Mouse (Mus musculus): ENCODE measurements at regions not wholly inside any gene's neighbourhood (a gene's known extent, or its start where the extent isn't known, plus 50 kb on each side); places are given as distances from the start of the nearest gene placed in this dataset.

DNA sequence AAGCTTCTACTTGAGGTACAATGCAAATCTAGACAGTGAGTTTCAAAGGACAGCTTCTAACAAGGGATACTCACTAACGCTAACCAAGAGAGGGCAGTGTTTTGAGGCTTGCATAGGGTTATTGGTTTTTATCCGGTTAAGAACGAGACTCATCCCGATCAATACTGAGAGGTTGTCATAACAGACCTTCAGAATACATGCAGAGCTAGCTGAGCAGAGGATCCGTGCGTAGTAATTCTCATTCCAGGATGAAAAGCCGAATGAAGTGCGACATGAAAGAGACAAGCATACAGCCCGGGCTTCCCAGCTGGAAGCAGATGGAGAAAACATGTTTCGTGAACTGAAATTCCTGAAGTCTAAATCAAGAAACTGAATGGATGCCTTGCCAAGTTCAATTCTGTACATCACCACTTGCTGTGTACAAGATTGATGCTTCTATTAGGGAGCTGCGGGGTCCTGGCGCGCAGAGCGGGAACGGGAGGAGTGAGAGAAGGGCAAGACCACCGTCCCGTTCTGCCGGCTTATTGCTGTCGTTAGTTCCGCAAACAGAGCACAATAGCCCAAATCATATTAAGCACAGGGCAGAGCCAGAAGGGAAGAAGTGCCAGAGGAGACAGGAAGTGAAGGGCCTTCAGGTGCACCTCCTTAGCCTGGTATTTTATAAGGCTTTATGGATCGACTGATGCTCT, 65.4 kb upstream of the Tes start:
- no peak overlapping the region for H3K9ac ChIP-seq (ENCODE audit: low read depth, low read length)
- H3K4me2 ChIP-seq (replicated peaks; ENCODE audit: low read depth) = peak overlapping the region; percentile 39
- H3K27ac ChIP-seq (ENCODE audit: low read depth, low read length) = no peak overlapping the region
- H3K27me3 ChIP-seq (replicated peaks; ENCODE audit: control insufficient read depth, insufficient read depth, low read length) = no peaks in the 10 kb centered on the region; the same call in 1 of the 2 replicates
- WGBS = 61% methylated on average over 21 of the region's 21 CpGs
- H3K4me3 ChIP-seq (ENCODE audit: low read depth, low read length) = no peak overlapping the region
- no peak for ATAC-seq
- no peaks in the 10 kb centered on the region for H3K9me3 ChIP-seq (ENCODE audit: control insufficient read depth)
- H3K4me1 ChIP-seq (replicated peaks; ENCODE audit: control insufficient read depth, insufficient read depth, low read length) = no peaks in the 10 kb centered on the region
- TF ChIP-seq CTCF (IDR thresholded peaks at IDR 0.05; ENCODE audit: low read depth) = peak; percentile 34
- no peaks in the 10 kb centered on the region for H3K36me3 ChIP-seq (ENCODE audit: control insufficient read depth, insufficient read depth)

DNA sequence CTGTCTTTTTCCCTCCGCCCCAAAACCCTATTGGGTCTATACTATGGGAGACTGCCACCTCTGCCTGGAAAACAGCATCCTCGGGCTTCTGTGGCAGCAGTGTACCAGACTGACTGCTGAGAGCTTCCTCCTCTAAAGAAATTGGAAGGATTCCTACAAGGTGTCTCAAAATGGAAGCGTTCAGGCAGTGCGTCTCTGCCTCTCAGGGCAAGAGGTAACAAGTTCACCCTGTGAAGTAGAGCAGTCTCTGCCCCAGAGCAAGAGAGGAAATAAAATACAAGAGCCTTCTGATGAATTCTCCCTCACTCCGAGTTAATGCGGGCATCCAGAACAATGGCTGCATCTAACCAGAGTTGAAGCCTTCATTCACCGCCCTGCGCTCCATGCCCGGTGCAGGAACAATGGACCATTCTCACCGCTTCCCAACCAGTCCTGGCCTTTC, 69.4 kb upstream of the Tes start:
- TF ChIP-seq CTCF (IDR thresholded peaks at IDR 0.05; ENCODE audit: low read depth) = no peak
- no peak for ATAC-seq
- no peak overlapping the region for H3K4me2 ChIP-seq (replicated peaks; ENCODE audit: low read depth)
- H3K27me3 ChIP-seq (replicated peaks; ENCODE audit: control insufficient read depth, insufficient read depth, low read length) = no peaks in the 10 kb centered on the region; the same call in 1 of the 2 replicates
- 39% methylated on average over 10 of the region's 10 CpGs for WGBS
- no peaks in the 10 kb centered on the region for H3K4me1 ChIP-seq (replicated peaks; ENCODE audit: control insufficient read depth, insufficient read depth, low read length)
- H3K4me3 ChIP-seq (ENCODE audit: low read depth, low read length) = no peak overlapping the region
- no peak overlapping the region for H3K27ac ChIP-seq (ENCODE audit: low read depth, low read length)
- H3K36me3 ChIP-seq (ENCODE audit: control insufficient read depth, insufficient read depth) = no peaks in the 10 kb centered on the region
- H3K9me3 ChIP-seq (ENCODE audit: control insufficient read depth) = no peaks in the 10 kb centered on the region
- H3K9ac ChIP-seq (ENCODE audit: low read depth, low read length) = no peak overlapping the region

DNA sequence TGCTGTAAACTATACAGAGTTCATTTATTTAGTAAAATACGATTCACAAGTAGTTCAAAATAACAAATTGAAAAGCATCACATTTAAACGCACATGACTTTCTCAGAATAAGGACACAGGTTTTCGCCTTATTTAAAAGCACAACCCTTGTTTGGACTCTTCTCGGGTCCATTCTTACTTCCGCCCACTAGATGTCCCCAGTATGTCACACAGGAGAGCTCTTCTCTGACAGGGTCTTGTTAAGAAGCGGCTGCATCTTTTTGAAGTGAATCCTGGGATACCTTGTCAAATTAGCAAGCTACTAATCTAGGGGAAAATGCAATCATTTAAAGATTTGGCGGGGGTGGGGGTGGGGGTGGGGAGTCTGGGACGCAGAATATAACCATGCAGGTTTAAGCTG, 70.2 kb upstream of the Tes start:
- no peaks in the 10 kb centered on the region for H3K9me3 ChIP-seq (ENCODE audit: control insufficient read depth)
- no peaks in the 10 kb centered on the region; the same call in 1 of the 2 replicates for H3K27me3 ChIP-seq (replicated peaks; ENCODE audit: control insufficient read depth, insufficient read depth, low read length)
- ATAC-seq = no peak
- H3K4me1 ChIP-seq (replicated peaks; ENCODE audit: control insufficient read depth, insufficient read depth, low read length) = no peaks in the 10 kb centered on the region
- H3K9ac ChIP-seq (ENCODE audit: low read depth, low read length) = no peak overlapping the region
- TF ChIP-seq CTCF (IDR thresholded peaks at IDR 0.05; ENCODE audit: low read depth) = peak; percentile 80
- no peak overlapping the region for H3K4me3 ChIP-seq (ENCODE audit: low read depth, low read length)
- H3K36me3 ChIP-seq (ENCODE audit: control insufficient read depth, insufficient read depth) = no peaks in the 10 kb centered on the region
- no peak overlapping the region for H3K27ac ChIP-seq (ENCODE audit: low read depth, low read length)
- no peak overlapping the region for H3K4me2 ChIP-seq (replicated peaks; ENCODE audit: low read depth)
- 8% methylated on average over 8 of the region's 8 CpGs for WGBS

DNA sequence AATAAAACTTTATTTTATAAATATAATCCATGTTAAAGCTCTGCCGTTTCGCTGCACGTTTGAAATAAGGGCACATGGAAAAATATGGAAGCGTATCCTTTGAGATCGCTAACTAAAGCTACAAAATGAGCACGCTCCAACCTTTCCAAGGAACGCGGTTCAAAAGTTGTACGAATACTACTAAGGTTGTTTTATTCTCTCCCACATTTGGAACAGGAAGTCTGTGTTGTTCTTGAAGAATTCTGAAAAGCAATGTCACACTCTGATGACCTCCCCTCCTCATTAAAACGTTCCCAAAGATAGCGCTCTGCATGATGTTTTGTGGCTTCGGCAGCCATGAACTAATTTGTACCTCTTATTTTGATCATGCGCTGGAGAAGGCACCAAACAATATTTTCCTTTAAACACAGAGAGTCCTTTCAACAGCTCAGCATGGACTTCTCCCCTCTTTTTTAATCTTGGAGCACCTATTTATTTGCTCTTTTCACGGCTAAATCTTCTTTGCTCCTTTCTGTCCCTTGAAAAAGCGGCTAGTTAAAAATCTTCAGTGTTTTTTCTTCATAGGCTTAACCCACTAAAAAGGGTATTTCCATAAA, 72.9 kb upstream of the Tes start:
- Histone ChIP-seq H3K4me2 (replicated peaks; ENCODE audit: low read depth) (no peak overlapping the region), H3K36me3 (ENCODE audit: control insufficient read depth, insufficient read depth) (no peaks in the 10 kb centered on the region), H3K4me3 (ENCODE audit: low read depth, low read length) (no peak overlapping the region), H3K27ac (ENCODE audit: low read depth, low read length) (no peak overlapping the region), H3K4me1 (replicated peaks; ENCODE audit: control insufficient read depth, insufficient read depth, low read length) (no peaks in the 10 kb centered on the region), H3K9ac (ENCODE audit: low read depth, low read length) (no peak overlapping the region), H3K27me3 (replicated peaks; ENCODE audit: control insufficient read depth, insufficient read depth, low read length) (no peaks in the 10 kb centered on the region; the same call in 1 of the 2 replicates), H3K9me3 (ENCODE audit: control insufficient read depth) (no peaks in the 10 kb centered on the region)
- ATAC-seq = no peak
- 80% methylated on average over 15 of the region's 15 CpGs for WGBS
- no peak for TF ChIP-seq CTCF (IDR thresholded peaks at IDR 0.05; ENCODE audit: low read depth)

DNA sequence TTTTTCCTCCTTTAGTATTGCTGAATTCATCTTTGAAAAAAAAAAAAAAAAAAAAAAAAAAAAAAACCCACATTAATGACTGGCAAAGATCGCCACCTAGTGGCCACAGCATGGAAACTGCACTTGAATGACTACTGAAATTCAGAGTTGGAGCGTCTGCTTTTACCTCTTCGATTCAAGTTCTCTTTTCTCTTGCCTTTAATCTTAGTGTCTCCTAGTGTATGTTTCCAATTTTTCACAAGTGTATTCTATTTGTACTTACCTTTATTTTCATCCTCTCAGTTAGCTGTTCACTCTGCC, 79.9 kb upstream of the Tfec start:
- ATAC-seq = no peak
- WGBS = 24% methylated on average over 3 of the region's 3 CpGs
- TF ChIP-seq CTCF (IDR thresholded peaks at IDR 0.05; ENCODE audit: low read depth) = peak; percentile 77
- H3K27ac ChIP-seq (ENCODE audit: low read depth, low read length) = no peak overlapping the region
- H3K4me2 ChIP-seq (replicated peaks; ENCODE audit: low read depth) = no peak overlapping the region
- H3K4me1 ChIP-seq (replicated peaks; ENCODE audit: control insufficient read depth, insufficient read depth, low read length) = no peaks in the 10 kb centered on the region
- no peaks in the 10 kb centered on the region for H3K36me3 ChIP-seq (ENCODE audit: control insufficient read depth, insufficient read depth)
- H3K27me3 ChIP-seq (replicated peaks; ENCODE audit: control insufficient read depth, insufficient read depth, low read length) = no peaks in the 10 kb centered on the region
- H3K9ac ChIP-seq (ENCODE audit: low read depth, low read length) = no peak overlapping the region
- H3K4me3 ChIP-seq (ENCODE audit: low read depth, low read length) = no peak overlapping the region
- H3K9me3 ChIP-seq (ENCODE audit: control insufficient read depth) = no peaks in the 10 kb centered on the region

DNA sequence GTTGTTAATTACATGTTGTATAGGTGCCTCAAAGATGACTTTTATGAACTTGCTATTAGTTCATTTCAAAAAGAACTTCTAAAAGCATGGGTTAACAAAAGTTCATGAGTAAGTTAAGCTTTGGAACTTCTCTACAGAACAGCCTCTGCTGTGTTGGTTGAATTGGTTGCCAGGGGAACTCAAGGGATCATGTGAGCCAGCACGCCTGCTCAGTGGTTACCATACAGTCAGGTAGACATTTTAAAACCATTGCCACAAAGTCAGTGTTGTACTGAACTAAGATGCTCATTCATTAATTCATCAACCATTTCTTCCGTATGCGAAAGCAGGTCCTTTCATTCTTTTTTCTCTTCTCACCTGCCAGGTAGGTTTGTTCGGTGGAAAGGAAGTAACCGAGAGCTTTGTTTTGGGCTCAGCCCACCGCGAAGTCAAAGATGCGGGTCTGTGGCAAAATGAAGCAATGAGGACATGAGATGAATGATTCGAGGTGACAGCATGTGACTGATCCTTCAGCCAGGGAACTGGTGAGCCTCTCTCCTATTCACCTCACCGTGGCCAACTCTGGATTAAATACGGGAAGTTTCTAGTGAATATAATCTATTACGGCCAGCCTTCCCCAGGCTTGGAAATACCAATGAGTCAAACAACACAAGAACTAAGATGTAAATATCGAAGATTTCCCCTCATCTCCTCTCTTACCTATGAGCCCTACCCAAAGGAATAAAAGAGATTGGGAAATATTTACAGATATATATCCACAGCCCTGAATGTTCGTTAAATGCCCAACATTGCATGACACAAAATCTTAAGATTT, 79.4 kb upstream of the Tfec start:
- no peak overlapping the region for H3K4me3 ChIP-seq (ENCODE audit: low read depth, low read length)
- no peak overlapping the region for H3K9ac ChIP-seq (ENCODE audit: low read depth, low read length)
- no peaks in the 10 kb centered on the region for H3K27me3 ChIP-seq (replicated peaks; ENCODE audit: control insufficient read depth, insufficient read depth, low read length)
- ATAC-seq = no peak
- no peak for TF ChIP-seq CTCF (IDR thresholded peaks at IDR 0.05; ENCODE audit: low read depth)
- H3K36me3 ChIP-seq (ENCODE audit: control insufficient read depth, insufficient read depth) = no peaks in the 10 kb centered on the region
- H3K27ac ChIP-seq (ENCODE audit: low read depth, low read length) = no peak overlapping the region
- H3K4me1 ChIP-seq (replicated peaks; ENCODE audit: control insufficient read depth, insufficient read depth, low read length) = no peaks in the 10 kb centered on the region
- WGBS = 66% methylated on average over 14 of the region's 14 CpGs
- H3K4me2 ChIP-seq (replicated peaks; ENCODE audit: low read depth) = no peak overlapping the region
- no peaks in the 10 kb centered on the region for H3K9me3 ChIP-seq (ENCODE audit: control insufficient read depth)
